Comparison of ENCODE assay signal across 11 mouse cellular contexts in the genomic region with DNA sequence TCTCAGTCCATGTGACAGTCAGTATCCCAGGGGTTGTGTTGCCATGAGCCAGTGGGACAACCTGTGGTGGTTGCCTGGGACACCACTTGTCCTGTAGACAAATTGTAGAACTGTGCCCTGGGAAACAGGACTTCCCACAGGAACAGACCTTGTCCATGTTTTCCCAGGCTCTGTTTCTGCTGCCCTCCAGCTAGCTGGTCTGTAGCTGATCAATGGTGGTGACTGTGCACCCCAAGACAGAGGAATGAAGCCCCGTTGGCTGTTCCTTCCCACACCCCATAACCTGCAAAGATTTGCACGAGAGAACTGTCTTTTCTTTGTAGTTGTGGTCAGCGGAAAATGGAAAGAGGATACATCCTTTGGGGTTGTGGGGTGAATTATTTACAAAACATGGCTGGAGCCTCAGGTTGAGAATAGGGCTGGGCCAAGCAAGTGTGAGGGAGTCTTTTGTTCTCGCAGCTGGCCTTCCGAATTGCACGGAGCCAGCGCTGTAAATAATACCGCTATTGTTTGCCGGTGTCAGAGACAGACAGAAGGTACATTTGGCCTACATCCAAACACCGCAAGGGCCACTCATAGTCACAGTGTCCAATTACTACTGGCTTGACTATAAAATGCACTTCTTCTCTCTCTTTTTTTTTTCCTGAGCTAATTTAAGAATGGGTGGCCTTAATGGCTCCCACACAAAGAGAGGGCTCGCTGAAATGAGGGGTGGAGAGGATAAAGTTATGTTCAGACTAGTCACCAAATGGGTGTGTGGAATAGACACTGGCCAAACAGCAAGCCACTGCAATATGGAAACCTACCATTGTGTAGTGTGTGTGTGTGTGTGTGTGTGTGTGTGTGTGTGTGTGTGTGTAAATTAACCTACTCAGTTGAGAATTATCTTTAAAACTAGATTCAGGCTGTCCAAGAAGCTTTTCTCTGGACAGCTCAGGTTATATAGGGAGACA. TPM values are rescaled to one million over a fixed set of nuclear protein-coding genes. Genes with fewer than 3 reads are reported as not detected.
DNase-seq lines count a peak whose midpoint lies in the region; ATAC-seq and TF ChIP-seq lines count a peak whose summit lies in the region.
"Had no signal": no experiment of that assay in that cellular context is flagged by ENCODE, and none has a peak within 500 bp of the region (broad histone marks: within the 10 kb centered on the region; RNA-seq: fewer than 3 reads in every experiment).

No protein-coding gene starts in this region.

- 18% methylated on average over 11 of the region's 11 CpGs for WGBS in forebrain, postnatal 0 days
- 9% methylated on average over 11 of the region's 11 CpGs for WGBS in neural tube, embryonic 13.5 days

- H3K9me3 ChIP-seq in forebrain, postnatal 0 days (ENCODE audit: low read length) = no peaks in the 10 kb centered on the region
- H3K9me3 ChIP-seq in neural tube, embryonic 13.5 days = peaks cover 3% of the 10 kb centered on the region; the same call in 1 of the 2 replicates

- 0 out of 2 replicates have a peak, but pooled peaks cover 3% of the 10 kb centered on the region for H3K4me1 ChIP-seq in forebrain, postnatal 0 days (ENCODE audit: insufficient read depth)
- peaks cover 18% of the 10 kb centered on the region for H3K4me1 ChIP-seq in neural tube, embryonic 13.5 days (replicated peaks)

- DNase-seq in layer of hippocampus, adult 8-10 months (ENCODE audit: low spot score in 2 of 2) = peak; percentile 15 to 19
- DNase-seq in layer of hippocampus, postnatal 25 days (ENCODE audit: extremely low spot score in 1 of 2, low spot score in 1 of 2) = no peak
- peak; percentile 14 to 35 for DNase-seq in cerebellum, postnatal 14 days
- peak; percentile 12 for DNase-seq in forebrain, postnatal 0 days
- no peak for DNase-seq in gastrocnemius, postnatal 4 days (ENCODE audit: low spot score in 2 of 2)
- DNase-seq in thymus, adult 18-20 months = no peak
- no peak for DNase-seq in heart, adult 9 months (ENCODE audit: low spot score in 2 of 2)
- DNase-seq: kidney, postnatal 14 days; lung, adult 18-20 months had no signal

- no peak overlapping the region for H3K27ac ChIP-seq in forebrain, postnatal 0 days (ENCODE audit: low read depth, low read length)
- peak overlapping the region; percentile 70 for H3K27ac ChIP-seq in neural tube, embryonic 13.5 days (replicated peaks)

- H3K36me3 ChIP-seq in forebrain, postnatal 0 days (ENCODE audit: insufficient read depth) = no peaks in the 10 kb centered on the region
- no peaks in the 10 kb centered on the region for H3K36me3 ChIP-seq in neural tube, embryonic 13.5 days

- H3K4me3 ChIP-seq in forebrain, postnatal 0 days (ENCODE audit: low read depth, low read length) = no peak overlapping the region
- H3K4me3 ChIP-seq in neural tube, embryonic 13.5 days = no peak overlapping the region

- no peak overlapping the region for H3K4me2 ChIP-seq in forebrain, postnatal 0 days (ENCODE audit: low read depth)
- no peak overlapping the region for H3K4me2 ChIP-seq in neural tube, embryonic 13.5 days

- H3K9ac ChIP-seq in forebrain, postnatal 0 days = no peak overlapping the region
- no peak overlapping the region for H3K9ac ChIP-seq in neural tube, embryonic 13.5 days

- no peak for TF ChIP-seq CTCF in forebrain, postnatal 0 days (IDR thresholded peaks at IDR 0.05; ENCODE audit: low read depth)

- H3K27me3 ChIP-seq in forebrain, postnatal 0 days (ENCODE audit: insufficient read depth, low read length) = no peaks in the 10 kb centered on the region
- H3K27me3 ChIP-seq in neural tube, embryonic 13.5 days = no peaks in the 10 kb centered on the region

- ATAC-seq in forebrain, postnatal 0 days = no peak
- peak; percentile 84 for ATAC-seq in neural tube, embryonic 13.5 days (ENCODE audit: low read depth)

RNA-seq across cellular contexts. Expression of a gene that starts 28.1 kb away (rescaled TPM):
- total RNA-seq in layer of hippocampus, adult 8-10 months (2022) = not detected
- not detected for total RNA-seq in layer of hippocampus, postnatal 25 days (2021)
- total RNA-seq in forebrain, postnatal 0 days (2014; rRNA removed) = not detected in 2 replicates
- polyA plus RNA-seq in forebrain, postnatal 0 days (2015; fragmentation: Nextera tagmentation; extraction: Ambion mirVana) = not detected in 2 replicates
- not detected in 2 replicates for polyA plus RNA-seq in neural tube, embryonic 13.5 days (2015; fragmentation: Nextera tagmentation; extraction: Ambion mirVana)
- not detected for total RNA-seq in gastrocnemius, postnatal 4 days (2021)
- total RNA-seq: adrenal gland, postnatal 4 days had no signal

Comparison
In these comparisons a context has a peak if more than half of its experiments do, and no peak if none do; other contexts are left out.
1. DNase-seq: peak in layer of hippocampus, adult 8-10 months (2 of 2), cerebellum, postnatal 14 days (2 of 2) and forebrain, postnatal 0 days (single experiment); none in layer of hippocampus, postnatal 25 days (0 of 2), gastrocnemius, postnatal 4 days (0 of 2), thymus, adult 18-20 months (0 of 2) and heart, adult 9 months (0 of 2).